In genomic region chr2:147119736-147120135, GRCm38 (mm10) we compare ENCODE assay signal across 29 mouse cellular contexts. TPM values are rescaled to one million over a fixed set of nuclear protein-coding genes. Genes with fewer than 3 reads are reported as not detected.
"Had no signal": no experiment of that assay in that cellular context is flagged by ENCODE, and none has a peak within 500 bp of the region (broad histone marks: within the 10 kb centered on the region; RNA-seq: fewer than 3 reads in every experiment).

No protein-coding gene starts in this region.

- H3K27ac ChIP-seq: limb, embryonic 10.5 days; limb, embryonic 13.5 days; liver, embryonic 12.5 days; liver, embryonic 15.5 days; lung, embryonic 15.5 days; midbrain, embryonic 12.5 days; neural tube, embryonic 13.5 days; stomach, embryonic 15.5 days had no signal

- H3K4me1 ChIP-seq: limb, embryonic 10.5 days; limb, embryonic 13.5 days; liver, embryonic 12.5 days; liver, embryonic 15.5 days; lung, embryonic 15.5 days; midbrain, embryonic 12.5 days; neural tube, embryonic 13.5 days; stomach, embryonic 15.5 days had no signal

- ATAC-seq: liver, embryonic 12.5 days; midbrain, embryonic 16.5 days had no signal

- H3K27me3 ChIP-seq: limb, embryonic 13.5 days; liver, embryonic 12.5 days; liver, embryonic 15.5 days; lung, embryonic 15.5 days; midbrain, embryonic 12.5 days; neural tube, embryonic 13.5 days; stomach, embryonic 15.5 days had no signal

- H3K4me3 ChIP-seq: limb, embryonic 10.5 days; limb, embryonic 13.5 days; liver, embryonic 12.5 days; liver, embryonic 15.5 days; lung, embryonic 15.5 days; midbrain, embryonic 12.5 days; myocyte; neural tube, embryonic 13.5 days; stomach, embryonic 15.5 days had no signal

- DNase-seq: kidney, adult 9 months; kidney, postnatal 14 days; kidney, postnatal 4 days; liver; lung, adult 18-20 months; lung, postnatal 10 days; lung, postnatal 36 days; retina, postnatal 1 day; right cerebral cortex, postnatal 25 days; spleen, adult 18-20 months; thymus, postnatal 36 days had no signal

- H3K36me3 ChIP-seq: limb, embryonic 10.5 days; limb, embryonic 13.5 days; liver, embryonic 12.5 days; liver, embryonic 15.5 days; lung, embryonic 15.5 days; midbrain, embryonic 12.5 days; neural tube, embryonic 13.5 days; stomach, embryonic 15.5 days had no signal

RNA-seq across cellular contexts. Expression of gene Nkx2-4, which starts 34.5 kb away (rescaled TPM):
- total RNA-seq: layer of hippocampus, adult 18-20 months; layer of hippocampus, postnatal 14 days; left cerebral cortex, adult 8-10 months; left cerebral cortex, postnatal 25 days; monocyte, adult 5-6 weeks; neutrophil, adult 5-6 weeks had no signal
- polyA plus RNA-seq: kidney, embryonic 16.5 days; limb, embryonic 10.5 days; limb, embryonic 13.5 days; liver, embryonic 12.5 days; liver, embryonic 15.5 days; lung, embryonic 15.5 days; myocyte; neural tube, embryonic 13.5 days; stomach, embryonic 15.5 days; urinary bladder, adult 2 months had no signal
